Comparison of ENCODE assay signal across 16 mouse cellular contexts in genomic region chr8:115222545-115222944, GRCm38 (mm10).
"Had no signal": no experiment of that assay in that cellular context is flagged by ENCODE, and none has a peak within 500 bp of the region (broad histone marks: within the 10 kb centered on the region; RNA-seq: fewer than 3 reads in every experiment).

No protein-coding gene starts in this region.

- H3K27ac ChIP-seq: kidney, postnatal 0 days; layer of hippocampus, adult 2 months; liver, embryonic 14.5 days; midbrain, embryonic 10.5 days; neural tube, embryonic 15.5 days had no signal

- H3K9ac ChIP-seq: liver, embryonic 14.5 days; neural tube, embryonic 15.5 days had no signal

- H3K9me3 ChIP-seq: midbrain, embryonic 10.5 days; neural tube, embryonic 15.5 days had no signal

- DNase-seq: kidney, adult 9 months; kidney, postnatal 36 days; lung, adult 18-20 months; lung, postnatal 4 days; midbrain, embryonic 14.5 days; spleen, adult 18-20 months; thymus, adult 18-20 months; thymus, postnatal 14 days had no signal

- H3K4me3 ChIP-seq: layer of hippocampus, adult 2 months; midbrain, embryonic 10.5 days; myocyte; neural tube, embryonic 15.5 days had no signal

- ATAC-seq: intestine, postnatal 0 days; lung, postnatal 0 days had no signal

- H3K36me3 ChIP-seq: midbrain, embryonic 10.5 days; neural tube, embryonic 15.5 days had no signal

- H3K4me2 ChIP-seq: neural tube, embryonic 15.5 days had no signal
